Mouse (Mus musculus) megakaryocyte, embryonic 14.5 days (primary cell): ENCODE measurements around the gene Ctse. TPM values are rescaled to one million over a fixed set of nuclear protein-coding genes. Genes with fewer than 3 reads are reported as not detected.

Source experiments
- H3K27me3 ChIP-seq: replicated peaks from 2 replicates; pipeline ENCODE3; 2012; ENCODE audit warnings: inconsistent platforms
- H3K36me3 ChIP-seq: replicated peaks from 2 replicates; pipeline ENCODE3; 2012; ENCODE audit warnings: low read length, inconsistent platforms, mixed read lengths
- H3K4me1 ChIP-seq: 2 replicates; pipeline ENCODE4 v1.6.1; 2012; ENCODE audit warnings: inconsistent platforms
- H3K4me3 ChIP-seq: replicated peaks from 2 replicates; pipeline ENCODE3; 2012; ENCODE audit warnings: moderate library complexity, mild to moderate bottlenecking, inconsistent platforms
- H3K9me3 ChIP-seq: 2 replicates; pipeline ENCODE4 v1.6.1; 2012; ENCODE audit warnings: inconsistent platforms
- FLI1 ChIP-seq: IDR thresholded peaks from 2 replicates; pipeline ENCODE4 v1.6.1; 2012; ENCODE audit warnings: low read length, inconsistent platforms, mixed read lengths
- GATA1 ChIP-seq: IDR thresholded peaks from 3 replicates; pipeline ENCODE4 v1.6.1; 2012; ENCODE audit warnings: mixed read lengths, low read length, inconsistent platforms, borderline replicate concordance
- polyA plus RNA-seq: library from polyadenylated mRNA; stranded (reverse); fragments of >175 nt; gene quantifications from 2 replicates; pipeline ENCODE4 v1.2.3, GENCODE M21; 2012; ENCODE audit warnings: low replicate concordance; ENCODE audit not compliant: insufficient read depth

Ctse gene
- polyA plus RNA-seq, 1 experiment: 4.2 TPM

DNA sequence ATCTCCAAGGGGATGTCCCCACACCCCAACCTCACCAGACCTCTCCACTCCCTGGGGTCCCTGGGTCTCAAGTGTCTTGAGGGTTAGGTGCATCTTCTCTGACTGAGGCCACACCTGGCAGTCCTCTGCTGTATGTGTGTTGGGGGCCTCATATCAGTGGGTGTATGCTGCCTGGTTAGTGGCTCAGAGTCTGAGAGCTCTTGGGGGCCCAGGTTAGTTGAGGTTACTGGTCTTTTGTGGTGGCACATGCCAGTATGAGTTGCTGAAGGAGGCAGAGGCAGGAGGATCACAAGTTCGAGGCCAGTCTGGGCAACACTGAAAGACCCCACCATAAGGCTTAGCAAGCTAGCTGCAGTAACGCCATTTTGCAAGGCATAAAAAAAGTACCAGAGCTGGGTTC, 4.1 kb downstream of the Ctse start:
- H3K4me3 ChIP-seq: no peak overlapping the region
- H3K27me3 ChIP-seq: no peaks in the 10 kb centered on the region

DNA sequence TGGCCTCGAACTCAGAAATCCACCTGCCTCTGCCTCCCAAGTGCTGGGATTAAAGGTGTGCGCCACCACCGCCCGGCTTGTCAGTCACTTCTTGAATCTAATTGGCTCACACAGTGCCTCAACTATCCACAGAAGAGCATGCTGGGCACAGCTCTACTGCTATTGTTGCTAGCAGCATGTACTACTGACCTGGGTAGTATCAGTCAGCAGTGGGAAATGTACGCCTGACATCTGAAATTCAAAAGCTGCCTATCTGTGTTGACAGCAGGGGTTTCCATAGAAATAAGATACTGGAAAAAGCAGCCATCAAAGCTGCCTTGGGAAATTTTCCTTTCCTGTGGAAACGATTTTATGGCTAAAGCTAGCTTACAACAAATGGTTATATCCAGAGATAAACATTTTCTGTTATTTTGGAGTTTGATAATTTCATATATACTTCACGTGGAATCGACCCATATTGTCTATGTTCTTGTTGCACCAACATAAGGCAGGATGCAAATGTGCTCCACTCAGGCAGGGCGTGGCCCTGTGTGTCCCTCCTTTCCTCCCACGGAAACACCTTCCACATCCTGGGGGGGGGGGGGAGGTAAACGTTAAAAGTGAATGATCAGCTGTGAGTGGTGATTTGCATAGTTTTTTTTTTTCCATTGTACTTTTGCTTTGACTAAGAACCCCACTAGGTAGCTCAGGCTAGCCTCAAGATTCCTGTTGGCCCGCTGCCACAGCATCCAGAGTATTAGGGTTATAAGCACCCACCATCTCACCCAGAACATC, 14.8 kb downstream of the Ctse start:
- TF ChIP-seq GATA1 (no peak), FLI1 (no peak)
- Histone ChIP-seq H3K36me3 (no peaks in the 10 kb centered on the region), H3K9me3 (no peaks in the 10 kb centered on the region), H3K4me3 (no peak overlapping the region), H3K27me3 (peaks cover 3% of the 10 kb centered on the region), H3K4me1 (peaks cover 4% of the 10 kb centered on the region)

More for the DNA sequence above, 4.1 kb downstream of the Ctse start:
- TF ChIP-seq FLI1 (no peak), GATA1 (no peak)
- Histone ChIP-seq H3K36me3 (no peaks in the 10 kb centered on the region), H3K4me1 (peaks cover 4% of the 10 kb centered on the region; the same call in 1 of the 2 replicates), H3K9me3 (no peaks in the 10 kb centered on the region)

DNA sequence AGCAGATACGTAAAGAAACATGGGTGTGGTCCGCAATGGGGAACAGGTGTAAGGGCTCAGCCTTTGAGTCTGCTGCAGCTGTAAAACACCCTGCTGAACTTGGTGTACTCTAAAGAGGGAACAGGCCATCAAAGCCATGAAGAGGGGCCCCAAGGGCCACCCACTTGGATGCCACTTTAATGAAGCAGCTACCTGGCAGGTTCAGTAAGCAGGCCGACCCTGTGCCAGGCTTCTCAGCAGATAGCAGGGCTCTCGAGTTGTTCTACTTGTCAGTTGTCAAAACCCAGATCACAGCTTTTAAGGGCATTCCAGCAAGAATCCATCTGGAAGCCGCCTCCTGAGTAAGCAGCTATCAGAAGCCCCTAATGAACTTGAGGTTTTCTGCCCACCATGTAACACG, 17.5 kb downstream of the Ctse start:
- Histone ChIP-seq H3K4me1 (peaks cover 8% of the 10 kb centered on the region), H3K36me3 (no peaks in the 10 kb centered on the region), H3K27me3 (peaks cover 9% of the 10 kb centered on the region), H3K9me3 (no peaks in the 10 kb centered on the region), H3K4me3 (no peak overlapping the region)
- TF ChIP-seq GATA1 (no peak), FLI1 (no peak)

DNA sequence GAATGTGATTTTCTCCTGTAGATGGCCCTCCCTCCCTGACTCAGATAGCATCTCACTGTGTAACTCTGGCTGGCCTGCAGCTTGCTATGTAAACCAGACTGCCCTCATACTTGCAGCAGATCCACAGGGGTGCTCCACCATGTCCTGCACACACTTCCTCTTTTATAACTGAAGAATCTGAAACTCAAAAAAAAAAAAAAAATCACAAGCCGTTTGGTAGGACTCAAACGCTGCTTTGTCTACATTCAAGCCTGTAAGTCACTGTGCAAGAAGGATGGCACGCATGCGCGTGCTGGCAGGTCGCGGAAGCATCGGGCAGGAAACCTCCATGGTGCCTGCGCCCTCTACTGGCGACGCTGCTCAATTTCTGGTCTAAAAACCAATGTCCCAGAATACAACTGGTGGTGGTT, 19.8 kb downstream of the Ctse start:
- TF ChIP-seq GATA1 (no peak), FLI1 (no peak)
- H3K36me3 ChIP-seq: no peaks in the 10 kb centered on the region
- H3K4me1 ChIP-seq: peaks cover 9% of the 10 kb centered on the region
- H3K27me3 ChIP-seq: peaks cover 13% of the 10 kb centered on the region
- peak overlapping the region; percentile 87 for H3K4me3 ChIP-seq
- no peaks in the 10 kb centered on the region for H3K9me3 ChIP-seq

DNA sequence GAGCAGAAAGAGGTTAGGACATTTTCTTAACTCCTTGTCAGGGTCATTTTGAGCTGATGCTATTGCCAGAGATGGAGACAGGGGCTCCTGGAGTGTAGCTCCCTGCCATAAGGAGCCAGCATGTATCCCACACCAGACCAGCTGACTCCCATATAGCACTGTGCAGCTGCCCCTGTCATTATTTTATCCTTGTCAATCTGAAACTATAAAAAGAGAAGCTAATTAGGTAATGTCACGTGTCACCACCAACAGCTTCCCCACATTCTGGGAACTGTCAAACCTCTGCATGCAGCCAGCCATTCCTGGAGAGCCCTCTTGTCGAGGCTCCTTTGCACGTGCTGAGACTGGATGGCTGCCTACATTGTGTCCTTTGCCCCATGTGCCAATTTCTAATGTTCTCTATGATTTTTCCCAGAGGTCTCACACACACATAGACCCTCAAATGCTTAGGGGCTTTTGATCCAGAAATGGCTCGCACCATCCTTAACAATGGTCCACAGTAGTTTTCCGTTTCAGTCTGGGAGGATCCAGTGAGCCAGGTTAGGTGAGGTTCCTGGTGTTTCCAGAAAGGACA, 21.5 kb downstream of the Ctse start:
- Histone ChIP-seq H3K36me3 (no peaks in the 10 kb centered on the region), H3K9me3 (no peaks in the 10 kb centered on the region), H3K4me3 (no peak overlapping the region), H3K27me3 (peaks cover 17% of the 10 kb centered on the region), H3K4me1 (peaks cover 17% of the 10 kb centered on the region)
- TF ChIP-seq FLI1 (no peak), GATA1 (no peak)

DNA sequence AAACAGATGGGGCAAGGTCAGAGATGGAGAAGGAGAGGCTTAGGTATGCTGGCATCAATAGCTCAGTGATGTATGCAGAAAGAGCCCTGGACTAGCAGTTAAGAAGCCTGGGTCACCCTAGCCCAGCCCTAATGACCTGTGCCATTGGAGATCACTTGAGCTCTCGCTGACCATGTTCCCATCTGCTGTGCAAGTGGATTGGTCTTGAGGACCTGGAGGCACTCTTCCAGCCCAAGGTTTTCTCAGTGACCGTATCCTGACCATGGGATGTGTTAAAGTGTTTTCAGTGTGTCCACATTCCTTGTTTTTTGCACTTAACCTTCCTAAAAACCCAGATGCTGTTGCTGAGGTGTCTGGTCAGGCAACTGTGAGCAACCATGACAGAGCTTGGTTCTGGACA, 22.2 kb downstream of the Ctse start:
- no peak overlapping the region for H3K4me3 ChIP-seq
- H3K27me3 ChIP-seq: peaks cover 17% of the 10 kb centered on the region
- H3K9me3 ChIP-seq: no peaks in the 10 kb centered on the region
- H3K4me1 ChIP-seq: peaks cover 17% of the 10 kb centered on the region
- no peaks in the 10 kb centered on the region for H3K36me3 ChIP-seq
- TF ChIP-seq FLI1 (0 out of 2 replicates have a peak, but pooled peaks have one; percentile 3), GATA1 (no peak)

DNA sequence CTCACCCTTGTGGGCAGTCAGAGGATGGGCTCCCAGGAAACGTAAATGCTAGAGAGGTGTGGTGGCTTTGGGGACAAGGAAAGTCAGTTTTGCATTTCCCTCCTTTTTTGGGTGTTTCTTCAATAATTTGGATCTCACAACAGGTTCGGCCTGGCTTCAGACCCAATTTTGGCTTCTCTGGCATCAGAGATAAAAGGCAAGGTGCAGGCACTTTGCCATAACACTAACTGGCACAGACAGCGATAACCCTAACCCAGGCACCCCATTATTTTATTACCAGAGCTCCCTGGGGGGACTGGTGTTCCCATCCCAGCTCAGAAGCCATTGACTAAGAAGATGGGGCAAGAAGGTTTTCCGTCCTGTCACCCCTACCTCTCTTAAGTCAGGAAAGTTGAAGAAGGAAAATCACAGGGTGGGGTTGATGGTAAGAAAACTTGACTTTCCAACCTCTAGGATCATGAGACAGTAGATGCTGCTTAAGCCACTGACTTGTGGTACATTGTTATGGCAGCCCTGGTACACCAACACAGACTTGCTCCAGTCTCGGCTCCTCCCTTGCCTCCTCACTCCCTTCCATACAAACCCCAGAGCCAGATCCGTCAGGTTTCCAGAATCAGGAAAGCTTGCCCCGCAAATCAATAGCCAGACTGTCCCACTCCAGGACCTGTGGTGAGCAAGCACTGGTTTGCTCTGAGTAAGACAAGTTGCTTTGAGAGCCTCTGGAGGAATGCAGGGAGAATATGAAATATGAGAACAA, 22.8 kb downstream of the Ctse start:
- no peak for TF ChIP-seq FLI1
- no peak for TF ChIP-seq GATA1
- H3K4me1 ChIP-seq: peaks cover 17% of the 10 kb centered on the region
- no peak overlapping the region for H3K4me3 ChIP-seq
- H3K9me3 ChIP-seq: no peaks in the 10 kb centered on the region
- H3K27me3 ChIP-seq: peaks cover 20% of the 10 kb centered on the region
- H3K36me3 ChIP-seq: no peaks in the 10 kb centered on the region

DNA sequence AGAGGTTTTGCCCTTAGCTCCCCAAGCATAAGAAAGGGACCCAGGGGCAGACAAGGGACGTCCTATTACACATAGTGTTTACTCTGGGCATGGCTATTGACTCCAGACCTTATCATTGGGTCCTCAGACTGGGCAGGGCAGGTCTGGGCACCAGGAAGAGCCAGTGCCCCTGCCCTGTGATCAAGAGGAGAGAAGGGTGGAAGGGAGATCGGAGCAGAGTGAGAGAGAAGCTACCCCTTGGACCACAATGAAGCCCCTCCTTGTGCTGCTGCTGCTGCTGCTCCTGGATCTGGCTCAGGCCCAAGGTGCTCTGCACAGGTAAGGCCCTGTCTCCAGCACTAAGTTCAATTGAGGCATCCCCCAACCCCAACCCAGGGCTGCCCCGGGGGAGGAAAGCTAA, 23.6 kb downstream of the Ctse start:
- H3K4me3 ChIP-seq: no peak overlapping the region
- H3K27me3 ChIP-seq: peaks cover 21% of the 10 kb centered on the region
- TF ChIP-seq GATA1: no peak
- peaks cover 17% of the 10 kb centered on the region for H3K4me1 ChIP-seq
- no peaks in the 10 kb centered on the region for H3K36me3 ChIP-seq
- H3K9me3 ChIP-seq: no peaks in the 10 kb centered on the region

DNA sequence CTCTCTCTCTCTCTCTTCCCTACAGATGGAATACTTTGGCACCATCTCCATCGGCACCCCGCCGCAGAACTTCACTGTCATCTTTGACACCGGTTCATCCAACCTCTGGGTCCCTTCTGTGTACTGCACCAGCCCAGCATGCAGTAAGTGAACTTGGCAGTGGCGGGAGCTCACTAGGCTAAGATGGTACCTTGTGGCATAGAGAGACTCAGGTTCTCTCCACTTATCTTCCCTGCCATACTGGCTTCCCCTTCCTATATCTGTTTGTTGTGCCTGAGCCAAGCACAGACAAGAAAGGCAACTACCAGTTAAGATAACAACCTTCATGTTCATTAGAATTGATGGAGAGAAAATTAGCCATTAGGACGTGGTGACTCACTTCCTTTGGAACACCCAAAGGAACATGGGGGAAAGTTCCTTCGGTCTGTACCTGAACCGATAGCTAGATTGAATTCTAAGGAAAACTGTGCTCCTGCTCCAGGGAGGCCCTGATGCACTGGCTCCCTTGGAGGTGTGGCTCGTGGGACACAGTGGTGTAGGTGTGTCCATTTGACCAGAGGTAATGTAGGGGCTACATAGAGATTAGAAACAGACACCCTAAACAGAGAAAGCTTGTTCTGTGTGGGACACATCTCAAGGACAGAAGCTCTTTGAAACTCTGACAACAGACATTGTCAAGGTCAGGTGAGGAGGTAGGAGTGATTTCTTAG, 25.3 kb downstream of the Ctse start:
- Histone ChIP-seq H3K4me1 (peaks cover 8% of the 10 kb centered on the region; the same call in 1 of the 2 replicates), H3K27me3 (peaks cover 21% of the 10 kb centered on the region), H3K4me3 (no peak overlapping the region), H3K9me3 (no peaks in the 10 kb centered on the region), H3K36me3 (no peaks in the 10 kb centered on the region)
- TF ChIP-seq GATA1 (no peak), FLI1 (no peak)

DNA sequence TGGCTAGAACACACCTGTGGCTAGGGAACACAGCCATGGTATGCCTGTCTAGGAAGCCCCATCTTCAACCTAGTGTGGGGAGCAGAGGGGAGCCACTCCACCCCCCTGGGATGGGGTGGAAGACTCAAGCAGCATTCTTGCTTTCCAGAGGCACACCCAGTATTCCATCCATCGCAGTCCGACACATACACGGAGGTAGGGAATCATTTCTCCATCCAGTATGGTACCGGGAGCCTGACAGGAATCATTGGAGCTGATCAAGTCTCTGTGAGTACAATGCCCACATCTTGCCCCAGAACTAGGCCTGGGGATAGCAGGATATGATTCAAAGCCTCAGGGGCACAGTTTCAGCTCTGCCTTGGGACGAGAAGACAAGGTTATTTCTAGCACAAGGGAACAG, 26.0 kb downstream of the Ctse start:
- Histone ChIP-seq H3K4me1 (peaks cover 8% of the 10 kb centered on the region; the same call in 1 of the 2 replicates), H3K9me3 (no peaks in the 10 kb centered on the region), H3K4me3 (no peak overlapping the region), H3K27me3 (peaks cover 23% of the 10 kb centered on the region), H3K36me3 (no peaks in the 10 kb centered on the region)
- TF ChIP-seq FLI1 (no peak), GATA1 (no peak)
